Mouse (Mus musculus) gastrocnemius, adult 2 months (tissue): ENCODE results near the gene Csgalnact2. TPM values are rescaled to one million over a fixed set of nuclear protein-coding genes. Genes with fewer than 3 reads are reported as not detected.

ENCODE experiments used
- DNase-seq: peaks from one replicate; pipeline ENCODE4 v3.0.0; 2022
- H3K27ac ChIP-seq: fragments of 200-600 bp; 2 replicates; pipeline ENCODE4 v1.8.1; 2022; ENCODE audit warnings: mild to moderate bottlenecking
- H3K4me3 ChIP-seq: fragments of 200-600 bp; 2 replicates; pipeline ENCODE4 v1.8.1; 2022; ENCODE audit warnings: mild to moderate bottlenecking, moderate library complexity
- CTCF ChIP-seq: fragments of 200-600 bp; IDR thresholded peaks from 2 replicates; pipeline ENCODE4 v1.8.1; 2022; ENCODE audit warnings: antibody characterized with exemption, mild to moderate bottlenecking, moderate library complexity
- intact Hi-C: fragments of 180-260 bp; cut with DNase I; formaldehyde crosslinking; loops from one replicate; pipeline ENCODE4 v1.15.1; 2025
- total RNA-seq, 2 experiments: library from RNA; stranded (reverse); gene quantifications; 2 replicates each; pipeline ENCODE4 v1.2.3; 2021

Gene Csgalnact2
- total RNA-seq, 2 experiments from 2014 or later: 30.9 to 32.8 TPM

- DNase-seq: no peak
- intact Hi-C loops: no loop called here
- TF ChIP-seq CTCF: no peak
- Histone ChIP-seq H3K27ac (no peak overlapping the region), H3K4me3 (no peak overlapping the region)
These were observed 59.0 kb downstream of the Csgalnact2 start for GRCm38 (mm10) chr6:118079762-118080465.

- no peak for TF ChIP-seq CTCF
- intact Hi-C loops: no loop called here
- Histone ChIP-seq H3K4me3 (no peak overlapping the region), H3K27ac (no peak overlapping the region)
- no peak for DNase-seq
These were observed 59.6 kb downstream of the Csgalnact2 start for GRCm38 (mm10) chr6:118079292-118079691.

GRCm38 (mm10) chr6:118078751-118079150, 60.2 kb downstream of the Csgalnact2 start:
- intact Hi-C loops: no loop called here
- DNase-seq: no peak
- no peak for TF ChIP-seq CTCF
- H3K27ac ChIP-seq: no peak overlapping the region
- H3K4me3 ChIP-seq: no peak overlapping the region

GRCm38 (mm10) chr6:118077421-118077820, 61.5 kb downstream of the Csgalnact2 start:
- intact Hi-C loops: no loop called here
- no peak overlapping the region for H3K4me3 ChIP-seq
- TF ChIP-seq CTCF: no peak
- DNase-seq: no peak
- no peak overlapping the region for H3K27ac ChIP-seq

- intact Hi-C loops: no loop called here
- H3K27ac ChIP-seq: no peak overlapping the region
- no peak for TF ChIP-seq CTCF
- no peak overlapping the region for H3K4me3 ChIP-seq
- no peak for DNase-seq
These were observed 62.2 kb downstream of the Csgalnact2 start for GRCm38 (mm10) chr6:118076748-118077147.

GRCm38 (mm10) chr6:118076256-118076655, 62.7 kb downstream of the Csgalnact2 start:
- H3K4me3 ChIP-seq: no peak overlapping the region
- no peak overlapping the region for H3K27ac ChIP-seq
- no peak for DNase-seq
- intact Hi-C loops: no loop called here
- TF ChIP-seq CTCF: no peak

- DNase-seq: no peak
- no peak for TF ChIP-seq CTCF
- Histone ChIP-seq H3K4me3 (no peak overlapping the region), H3K27ac (no peak overlapping the region)
- intact Hi-C loops: no loop called here
These were observed 64.8 kb downstream of the Csgalnact2 start for GRCm38 (mm10) chr6:118074151-118074550.

- TF ChIP-seq CTCF: no peak
- no peak for DNase-seq
- no peak overlapping the region for H3K4me3 ChIP-seq
- intact Hi-C loops: no loop called here
- H3K27ac ChIP-seq: no peak overlapping the region
These were observed 66.8 kb downstream of the Csgalnact2 start for GRCm38 (mm10) chr6:118072176-118072575.

- DNase-seq: no peak
- intact Hi-C loops: no loop called here
These were observed 67.5 kb downstream of the Csgalnact2 start for GRCm38 (mm10) chr6:118071416-118071815.

GRCm38 (mm10) chr6:118071013-118071350, 68.0 kb downstream of the Csgalnact2 start:
- intact Hi-C loops: no loop called here
- Histone ChIP-seq H3K27ac (no peak overlapping the region), H3K4me3 (no peak overlapping the region)
- TF ChIP-seq CTCF: no peak
- DNase-seq: peak; percentile 3

More at GRCm38 (mm10) chr6:118071416-118071815, 67.5 kb downstream of the Csgalnact2 start:
- no peak for TF ChIP-seq CTCF
- H3K4me3 ChIP-seq: no peak overlapping the region
- no peak overlapping the region for H3K27ac ChIP-seq

GRCm38 (mm10) chr6:118070321-118071012, 68.5 kb downstream of the Csgalnact2 start:
- TF ChIP-seq CTCF: no peak
- DNase-seq: peak; percentile 12
- Histone ChIP-seq H3K4me3 (no peak overlapping the region), H3K27ac (no peak overlapping the region)
- intact Hi-C loops: no loop called here

GRCm38 (mm10) chr6:118067720-118068119, 71.2 kb downstream of the Csgalnact2 start:
- no peak for TF ChIP-seq CTCF
- intact Hi-C loops: no loop called here
- H3K27ac ChIP-seq: no peak overlapping the region
- H3K4me3 ChIP-seq: no peak overlapping the region
- DNase-seq: peak; percentile 9

- peak overlapping the region; percentile 66 for H3K4me3 ChIP-seq
- intact Hi-C loops: no loop called here
These were observed 72.5 kb downstream of the Csgalnact2 start for GRCm38 (mm10) chr6:118066199-118067081.

More at GRCm38 (mm10) chr6:118066199-118067081, 72.5 kb downstream of the Csgalnact2 start:
- peak; percentile 69 for DNase-seq
- peak overlapping the region; percentile 35; the same call in 1 of the 2 replicates for H3K27ac ChIP-seq
- no peak for TF ChIP-seq CTCF
